Mouse (Mus musculus) CH12.LX (cell line): ENCODE results near the gene Agpat4. TPM values are rescaled to one million over a fixed set of nuclear protein-coding genes. Genes with fewer than 3 reads are reported as not detected.

Source experiments
- DNase-seq: peaks from one replicate; pipeline ENCODE4 v3.0.0-alpha.2; 2013; ENCODE audit errors: extremely low read depth
- H3K27ac ChIP-seq: 2 replicates; pipeline ENCODE4 v1.5.1; 2012; ENCODE audit warnings: low read depth, mild to moderate bottlenecking, control low read depth, moderate library complexity; ENCODE audit not compliant: insufficient read depth
- H3K27me3 ChIP-seq: replicated peaks from 2 replicates; pipeline ENCODE3; 2012; ENCODE audit warnings: inconsistent platforms
- H3K36me3 ChIP-seq, 2 experiments: replicated peaks in 1 of 2; 2 replicates each; pipeline versions ENCODE3 to v1.6.1; 2012; ENCODE audit warnings: inconsistent platforms in 1 of 2, low read length in 1 of 2, mild to moderate bottlenecking in 1 of 2, mixed read lengths in 1 of 2, moderate library complexity in 1 of 2; ENCODE audit not compliant: control insufficient read depth in 1 of 2, insufficient read depth in 1 of 2
- H3K4me1 ChIP-seq, 2 experiments: 2 replicates each; pipeline ENCODE4 v1.6.1; 2012; ENCODE audit warnings: inconsistent platforms in 1 of 2, moderate library complexity in 1 of 2; ENCODE audit not compliant: insufficient read depth in 2 of 2, control insufficient read depth in 1 of 2
- H3K4me2 ChIP-seq: 2 replicates; pipeline ENCODE4 v1.6.1; 2012; ENCODE audit warnings: low read depth, mild to moderate bottlenecking, control low read depth; ENCODE audit not compliant: poor library complexity, insufficient read depth, severe bottlenecking
- H3K4me3 ChIP-seq, 3 experiments: fragments of 150-350 bp in 1 of 3; sonication (generic) in 1 of 3; replicated peaks in 1 of 3; 2 replicates each; pipeline versions ENCODE3 to v1.5.1; 2011 to 2012; ENCODE audit warnings: low read depth in 2 of 3, low read length in 2 of 3, mild to moderate bottlenecking in 2 of 3, moderate library complexity in 2 of 3, control low read depth in 1 of 3, improper control_type of control experiment in 1 of 3, inconsistent platforms in 1 of 3, mixed read lengths in 1 of 3; ENCODE audit not compliant: poor library complexity in 1 of 3
- H3K79me2 ChIP-seq: replicated peaks from 2 replicates; pipeline ENCODE4 v1.6.1; 2012; ENCODE audit warnings: mild to moderate bottlenecking, moderate library complexity; ENCODE audit not compliant: control insufficient read depth, poor library complexity, insufficient read depth, severe bottlenecking; ENCODE audit errors: extremely low read depth
- H3K9ac ChIP-seq: 2 replicates; pipeline ENCODE4 v1.6.1; 2012; ENCODE audit warnings: low read depth, mild to moderate bottlenecking, control low read depth, moderate library complexity; ENCODE audit not compliant: insufficient read depth
- H3K9me3 ChIP-seq: replicated peaks from 2 replicates; pipeline ENCODE3; 2012; ENCODE audit warnings: low read length, inconsistent platforms, mixed read lengths
- CHD1 ChIP-seq: IDR thresholded peaks from 2 replicates; pipeline ENCODE4 v1.6.1; 2012; ENCODE audit warnings: low read depth, low read length, improper control_type of control experiment, inconsistent platforms
- CHD2 ChIP-seq: IDR thresholded peaks from 2 replicates; pipeline ENCODE4 v1.6.1; 2011; ENCODE audit warnings: low read length, improper control_type of control experiment
- E2F4 ChIP-seq: IDR thresholded peaks from 2 replicates; pipeline ENCODE4 v1.6.1; 2011; ENCODE audit warnings: low read depth, low read length, improper control_type of control experiment; ENCODE audit not compliant: insufficient replicate concordance
- ETS1 ChIP-seq: conservative IDR thresholded peaks from 2 replicates; pipeline ENCODE4 v1.6.1; 2012; ENCODE audit warnings: low read depth, mild to moderate bottlenecking, inconsistent platforms, low read length, improper control_type of control experiment, moderate library complexity
- IRF4 ChIP-seq: IDR thresholded peaks from 2 replicates; pipeline ENCODE4 v1.6.1; 2014; ENCODE audit warnings: low read depth, mild to moderate bottlenecking, inconsistent platforms, low read length, improper control_type of control experiment
- JUN ChIP-seq: IDR thresholded peaks from 2 replicates; pipeline ENCODE4 v1.6.1; 2011; ENCODE audit warnings: low read depth, mild to moderate bottlenecking, low read length, improper control_type of control experiment, moderate library complexity; ENCODE audit not compliant: insufficient read depth
- JUND ChIP-seq: conservative IDR thresholded peaks from 2 replicates; pipeline ENCODE4 v1.6.1; 2011; ENCODE audit warnings: low read depth, low read length, improper control_type of control experiment
- KAT2A ChIP-seq: IDR thresholded peaks from 2 replicates; pipeline ENCODE4 v1.6.1; 2012; ENCODE audit warnings: low read length, improper control_type of control experiment, inconsistent platforms; ENCODE audit not compliant: insufficient replicate concordance
- MEF2A ChIP-seq: IDR thresholded peaks from 2 replicates; pipeline ENCODE4 v1.6.1; 2014; ENCODE audit warnings: low read depth, mild to moderate bottlenecking, inconsistent platforms, low read length, improper control_type of control experiment, borderline replicate concordance
- MXI1 ChIP-seq: IDR thresholded peaks from 2 replicates; pipeline ENCODE4 v1.6.1; 2011; ENCODE audit warnings: mild to moderate bottlenecking, low read depth, low read length, improper control_type of control experiment
- NELFE ChIP-seq: IDR thresholded peaks from 2 replicates; pipeline ENCODE4 v1.6.1; 2011; ENCODE audit warnings: low read depth, low read length, improper control_type of control experiment
- NRF1 ChIP-seq: IDR thresholded peaks from 2 replicates; pipeline ENCODE4 v1.6.1; 2014; ENCODE audit warnings: low read depth, mild to moderate bottlenecking, inconsistent platforms, low read length, improper control_type of control experiment, moderate library complexity
- PAX5 ChIP-seq: IDR thresholded peaks from 2 replicates; pipeline ENCODE4 v1.6.1; 2012; ENCODE audit warnings: low read length, inconsistent platforms, mixed read lengths
- RCOR1 ChIP-seq: conservative IDR thresholded peaks from 2 replicates; pipeline ENCODE4 v1.6.1; 2012; ENCODE audit warnings: low read depth, mild to moderate bottlenecking, inconsistent platforms, low read length, improper control_type of control experiment
- SIN3A ChIP-seq: IDR thresholded peaks from 2 replicates; pipeline ENCODE4 v1.6.1; 2012; ENCODE audit warnings: low read length, improper control_type of control experiment, inconsistent platforms
- UBTF ChIP-seq: IDR thresholded peaks from 2 replicates; pipeline ENCODE4 v1.6.1; 2012; ENCODE audit warnings: low read depth, mild to moderate bottlenecking, inconsistent platforms, low read length, improper control_type of control experiment, moderate library complexity
- USF1 ChIP-seq: IDR thresholded peaks from 2 replicates; pipeline ENCODE4 v1.6.1; 2014; ENCODE audit warnings: low read depth, mild to moderate bottlenecking, inconsistent platforms, low read length, improper control_type of control experiment
- USF2 ChIP-seq: conservative IDR thresholded peaks from 2 replicates; pipeline ENCODE4 v1.6.1; 2011; ENCODE audit warnings: low read depth, low read length, improper control_type of control experiment
- ZC3H11A ChIP-seq: IDR thresholded peaks from 2 replicates; pipeline ENCODE4 v1.6.1; 2012; ENCODE audit warnings: low read depth, mild to moderate bottlenecking, inconsistent platforms, low read length, improper control_type of control experiment
- ZKSCAN1 ChIP-seq: IDR thresholded peaks from 2 replicates; pipeline ENCODE4 v1.6.1; 2012; ENCODE audit warnings: low read depth, inconsistent platforms, low read length, improper control_type of control experiment, borderline replicate concordance
- ZMIZ1 ChIP-seq: IDR thresholded peaks from 2 replicates; pipeline ENCODE4 v1.6.1; 2012; ENCODE audit warnings: low read depth, mild to moderate bottlenecking, inconsistent platforms, low read length, improper control_type of control experiment
- dilution Hi-C: fragments of 300-500 bp; cut with MboI; formaldehyde crosslinking; loops from 2 replicates; pipeline ENCODE4 v1.14.3; 2020; ENCODE audit warnings: low sequenced_read_pairs; ENCODE audit not compliant: extremely low pct_unique_long_range_greater_than_20kb, extremely low pct_ligation_motif_present
- in situ Hi-C: fragments of 300-500 bp; cut with MboI; formaldehyde crosslinking; loops from 3 replicates; pipeline ENCODE4 v1.14.3; 2019; ENCODE audit warnings: low sequenced_read_pairs, low pct_ligation_motif_present, low pct_unique_long_range_greater_than_20kb, mixed read lengths
- polyA plus RNA-seq: library from polyadenylated mRNA; unstranded; fragments of >175 nt; gene quantifications from 2 replicates; pipeline ENCODE4 v1.2.1, GENCODE M21; 2012; ENCODE audit warnings: low read depth; ENCODE audit not compliant: insufficient read length
- total RNA-seq, 2 experiments: library from RNA; depleted of rRNA; stranded (reverse); fragments of 300-350 nt in 1 of 2; fragments of >200 nt in 1 of 2; gene quantifications; 2 replicates each; pipeline ENCODE4 v1.2.3; 2012 to 2014

The Agpat4 gene
- total and polyA plus RNA-seq, 3 experiments = 34.7 to 83.2 (median 44.5) TPM

DNA sequence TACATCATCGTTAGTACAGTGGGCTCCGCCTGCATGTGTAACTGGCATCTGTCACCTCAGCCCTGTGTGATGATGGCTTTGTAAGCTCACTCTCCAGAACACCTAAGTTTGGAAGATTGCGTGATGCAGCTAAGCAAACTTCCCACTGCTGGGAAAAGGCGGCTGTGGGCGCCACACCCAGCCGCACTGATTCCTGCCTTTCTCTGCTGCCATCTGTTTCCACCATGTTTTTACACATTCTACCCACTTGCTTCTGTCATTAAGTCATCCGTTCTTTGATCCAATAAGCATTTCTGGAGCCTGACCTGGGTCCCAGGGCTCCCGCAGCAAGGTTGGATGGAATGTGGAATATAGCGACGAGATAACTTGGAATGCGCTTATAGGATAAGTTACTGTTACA lies 93.4 kb downstream of the Agpat4 start:
- Histone ChIP-seq H3K4me1 (peaks cover 32 to 50% of the 10 kb centered on the region in 2 experiments), H3K9me3 (no peaks in the 10 kb centered on the region), H3K9ac (no peak overlapping the region), H3K27ac (no peak overlapping the region), H3K79me2 (peaks cover 2% of the 10 kb centered on the region), H3K4me2 (no peak overlapping the region), H3K27me3 (no peaks in the 10 kb centered on the region), H3K36me3 (peaks cover 74 to 90% of the 10 kb centered on the region in 2 experiments), H3K4me3 (no peak overlapping the region)
- dilution Hi-C loops = no loop called here
- TF ChIP-seq MEF2A (no peak), E2F4 (no peak), NRF1 (no peak), USF1 (no peak), ETS1 (no peak), RCOR1 (no peak), SIN3A (no peak), USF2 (no peak), KAT2A (no peak), ZMIZ1 (no peak), NELFE (no peak)
- in situ Hi-C loops = loop anchor here (5.0 kb wide), 2 partner anchors 115 to 175 kb away; no protein-coding TSS in a partner anchor
- DNase-seq = no peak

GRCm38 (mm10) chr17:12212341-12212740 lies 93.8 kb downstream of the Agpat4 start:
- Histone ChIP-seq H3K4me2 (no peak overlapping the region), H3K36me3 (peaks cover 78 to 94% of the 10 kb centered on the region in 2 experiments), H3K79me2 (peaks cover 2% of the 10 kb centered on the region), H3K4me1 (peaks cover 32 to 45% of the 10 kb centered on the region in 2 experiments), H3K27ac (no peak overlapping the region), H3K4me3 (no peak overlapping the region), H3K9ac (no peak overlapping the region), H3K27me3 (no peaks in the 10 kb centered on the region), H3K9me3 (no peaks in the 10 kb centered on the region)
- TF ChIP-seq ZMIZ1 (no peak), IRF4 (no peak), ZC3H11A (no peak), MXI1 (no peak), CHD1 (no peak), ETS1 (no peak), JUN (no peak), RCOR1 (no peak), PAX5 (no peak), ZKSCAN1 (no peak), UBTF (no peak), CHD2 (no peak), JUND (no peak), SIN3A (no peak)
- dilution Hi-C loops = no loop called here
- no peak for DNase-seq
- in situ Hi-C loops = loop anchor here (5.0 kb wide), 2 partner anchors 115 to 175 kb away; no protein-coding TSS in a partner anchor
